Mouse (Mus musculus) NIH3T3 (cell line): ENCODE measurements at regions not wholly inside any gene's neighbourhood (a gene's known extent, or its start where the extent isn't known, plus 50 kb on each side); places are given as distances from the start of the nearest gene placed in this dataset.
"Not testable (repeated sequence)": the region's sequence is repeated elsewhere in the genome, so short reads cannot be mapped to it uniquely, and the experiment has no call there.

Source experiments
- DNase-seq: peaks from one replicate; pipeline ENCODE4 v3.0.0-alpha.2; 2012; ENCODE audit warnings: low read depth

- DNase-seq: no peak
Observed at GRCm38 (mm10) chr4:22792826-22793225, 304.7 kb upstream of the Pou3f2 start.

- no peak for DNase-seq
Observed at GRCm38 (mm10) chr4:22787866-22788265, 299.7 kb upstream of the Pou3f2 start.

DNA sequence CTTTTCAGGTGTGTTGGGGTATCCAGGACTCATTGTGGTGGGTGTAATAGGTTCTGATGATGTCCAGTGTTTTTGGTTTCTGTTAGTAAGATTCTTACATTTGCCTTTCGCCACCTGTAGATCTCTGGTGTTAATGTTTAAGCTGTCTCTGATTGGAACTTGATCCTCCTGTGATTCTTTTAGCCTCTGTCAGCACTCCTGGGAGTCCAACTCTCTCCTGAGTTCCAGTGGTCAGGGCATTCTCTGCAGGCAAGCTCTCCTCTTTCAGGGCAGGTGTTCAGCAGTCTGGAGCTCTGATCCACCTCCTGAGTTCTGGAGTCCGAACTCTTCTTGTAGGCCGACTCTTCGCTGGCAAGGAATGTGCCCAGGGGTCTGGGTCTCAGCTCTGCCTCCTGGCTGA is 274.9 kb upstream of the Pou3f2 start:
- not testable (repeated sequence) for DNase-seq
